Mouse (Mus musculus): ENCODE measurements at regions not wholly inside any gene's neighbourhood (a gene's known extent, or its start where the extent isn't known, plus 50 kb on each side); places are given as distances from the start of the nearest gene placed in this dataset.

DNA sequence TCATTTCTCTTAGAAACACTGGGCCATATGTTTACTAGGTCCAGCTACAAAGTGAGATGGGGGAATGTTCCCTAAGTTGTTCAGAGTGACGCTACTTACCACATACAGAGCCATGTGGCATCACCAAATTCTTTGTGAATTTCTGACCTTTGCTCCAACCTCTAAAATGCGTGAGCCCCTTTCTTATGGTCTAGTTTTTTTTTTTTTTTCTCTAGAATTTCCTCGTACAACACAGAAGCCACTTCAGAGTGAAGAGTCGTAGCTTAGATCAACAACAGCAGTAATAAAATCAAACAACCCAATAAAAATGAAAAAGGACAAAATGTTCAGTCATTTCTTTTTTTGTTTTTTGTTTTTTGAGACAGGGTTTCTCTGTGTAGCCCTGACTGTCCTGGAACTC lies 122.2 kb upstream of the Fggy start:
- no peak for TF ChIP-seq MAFK (IDR thresholded peaks at IDR 0.05; ENCODE audit: borderline replicate concordance, low read depth, low read length)
- no peak for TF ChIP-seq MAX (IDR thresholded peaks at IDR 0.05; ENCODE audit: low read length)
- TF ChIP-seq CTCF (IDR thresholded peaks at IDR 0.05 in 2 of 3, conservative IDR thresholded peaks at IDR 0.05 in 1 of 3; ENCODE audit: control insufficient read depth in 1 of 3, insufficient read depth in 1 of 3, low read depth in 2 of 3, low read length in 3 of 3, poor library complexity in 1 of 3, severe bottlenecking in 1 of 3), result no peak
- TF ChIP-seq POLR2AphosphoS5 (IDR thresholded peaks at IDR 0.05; ENCODE audit: borderline replicate concordance, low read depth, low read length), result no peak
- TF ChIP-seq ZKSCAN1 (IDR thresholded peaks at IDR 0.05; ENCODE audit: low read depth, low read length), result no peak
- no peak for TF ChIP-seq KAT2A (conservative IDR thresholded peaks at IDR 0.05; ENCODE audit: low read depth, low read length)
- TF ChIP-seq USF1 (IDR thresholded peaks at IDR 0.05; ENCODE audit: low read depth, low read length), result no peak
- no peak for TF ChIP-seq JUND (IDR thresholded peaks at IDR 0.05; ENCODE audit: low read depth, low read length)
- TF ChIP-seq RAD21 (IDR thresholded peaks at IDR 0.05; ENCODE audit: low read depth, low read length), result no peak
- TF ChIP-seq POLR2AphosphoS2 (IDR thresholded peaks at IDR 0.05; ENCODE audit: low read length), result no peak
- TF ChIP-seq MAZ (IDR thresholded peaks at IDR 0.05; ENCODE audit: low read depth, low read length), result no peak
- no peak for TF ChIP-seq POLR2A (IDR thresholded peaks at IDR 0.05; ENCODE audit: control insufficient read depth in 1 of 2, insufficient read depth in 1 of 2, low read depth in 1 of 2, low read length in 2 of 2, poor library complexity in 1 of 2)
